Mouse (Mus musculus): ENCODE results near the gene Uck2. TPM values are rescaled to one million over a fixed set of nuclear protein-coding genes. Genes with fewer than 3 reads are reported as not detected.

The Uck2 gene
- total and polyA plus RNA-seq, 3 experiments = 191 to 643 (median 290) TPM

GRCm38 (mm10) chr1:167242191-167242681, 42.9 kb downstream of the Uck2 start:
- Histone ChIP-seq H3K9me3 (replicated peaks; ENCODE audit: insufficient read depth, low read length) (no peaks in the 10 kb centered on the region), H3K36me3 (ENCODE audit: control insufficient read depth in 1 of 2, insufficient read depth in 2 of 2, low read length in 2 of 2) (peaks cover 0 to 21% of the 10 kb centered on the region in 2 experiments; a peak in 3 of 4 replicates), H3K4me3 (ENCODE audit: control insufficient read depth in 1 of 2, insufficient read depth in 1 of 2, low read depth in 2 of 2, low read length in 2 of 2) (no peak overlapping the region), H3K27ac (ENCODE audit: control insufficient read depth, low read depth, low read length) (no peak overlapping the region), H3K27me3 (ENCODE audit: control insufficient read depth in 1 of 2, insufficient read depth in 2 of 2, low read length in 2 of 2) (no peaks in the 10 kb centered on the region), H3K79me2 (ENCODE audit: control insufficient read depth, insufficient read depth, low read length, poor library complexity) (peaks cover 84% of the 10 kb centered on the region), H3K4me1 (ENCODE audit: control insufficient read depth in 1 of 2, insufficient read depth in 2 of 2, low read length in 2 of 2) (peaks cover 11 to 25% of the 10 kb centered on the region in 2 experiments), H3K9ac (ENCODE audit: control insufficient read depth, low read depth, low read length, poor library complexity, severe bottlenecking) (no peak overlapping the region)
- TF ChIP-seq MAFK (IDR thresholded peaks at IDR 0.05; ENCODE audit: borderline replicate concordance, low read depth, low read length) (no peak), RAD21 (IDR thresholded peaks at IDR 0.05; ENCODE audit: low read depth, low read length) (no peak), TCF12 (IDR thresholded peaks at IDR 0.05; ENCODE audit: low read depth, low read length) (no peak), SIN3A (IDR thresholded peaks at IDR 0.05; ENCODE audit: low read length) (no peak), TBP (IDR thresholded peaks at IDR 0.05; ENCODE audit: low read depth, low read length) (no peak), EP300 (IDR thresholded peaks at IDR 0.05; ENCODE audit: low read depth in 1 of 2, low read length in 2 of 2) (no peak), SMC3 (IDR thresholded peaks at IDR 0.05; ENCODE audit: low read depth, low read length) (no peak), POLR2AphosphoS2 (IDR thresholded peaks at IDR 0.05; ENCODE audit: low read length) (no peak)
- DNase-seq (ENCODE audit: low read depth, low spot score) = peak; percentile 32

DNA sequence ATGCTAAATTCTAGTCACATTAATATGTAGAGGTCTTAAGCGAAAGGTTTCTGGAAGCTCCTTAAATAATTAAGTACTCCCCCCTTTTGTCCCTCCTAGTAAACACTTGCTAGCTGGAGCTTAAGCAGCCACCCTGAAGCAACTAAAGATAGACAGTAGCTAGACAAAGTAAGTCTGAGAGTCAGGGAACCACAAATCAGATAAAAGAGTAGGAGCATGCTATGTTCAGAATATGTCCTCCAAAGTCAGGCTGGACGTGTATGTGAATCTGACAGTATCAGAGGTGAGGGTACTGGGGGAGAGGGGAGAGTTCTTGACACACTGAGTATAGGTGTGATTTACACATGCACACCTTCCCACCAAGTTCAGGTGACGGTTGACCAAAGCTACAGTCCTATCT, 43.6 kb downstream of the Uck2 start:
- Histone ChIP-seq H3K9me3 (replicated peaks; ENCODE audit: insufficient read depth, low read length) (no peaks in the 10 kb centered on the region), H3K4me1 (ENCODE audit: control insufficient read depth in 1 of 2, insufficient read depth in 2 of 2, low read length in 2 of 2) (peaks cover 10 to 19% of the 10 kb centered on the region in 2 experiments), H3K9ac (ENCODE audit: control insufficient read depth, low read depth, low read length, poor library complexity, severe bottlenecking) (no peak overlapping the region), H3K27me3 (ENCODE audit: control insufficient read depth in 1 of 2, insufficient read depth in 2 of 2, low read length in 2 of 2) (no peaks in the 10 kb centered on the region), H3K4me3 (ENCODE audit: control insufficient read depth in 1 of 2, insufficient read depth in 1 of 2, low read depth in 2 of 2, low read length in 2 of 2) (no peak overlapping the region), H3K79me2 (ENCODE audit: control insufficient read depth, insufficient read depth, low read length, poor library complexity) (peaks cover 79% of the 10 kb centered on the region), H3K27ac (ENCODE audit: control insufficient read depth, low read depth, low read length) (no peak overlapping the region), H3K36me3 (ENCODE audit: control insufficient read depth in 1 of 2, insufficient read depth in 2 of 2, low read length in 2 of 2) (peaks cover 2 to 16% of the 10 kb centered on the region in 2 experiments)
- peak; percentile 53 for DNase-seq (ENCODE audit: low read depth, low spot score)
- TF ChIP-seq CHD2 (IDR thresholded peaks at IDR 0.05; ENCODE audit: low read length) (no peak), BHLHE40 (IDR thresholded peaks at IDR 0.05; ENCODE audit: borderline replicate concordance, low read depth, low read length) (no peak), GATA1 (IDR thresholded peaks at IDR 0.05; ENCODE audit: low read depth, low read length) (peak; percentile 72), MEF2A (IDR thresholded peaks at IDR 0.05; ENCODE audit: extremely low read depth, insufficient replicate concordance, low read depth, low read length, poor library complexity, severe bottlenecking) (no peak)

- Histone ChIP-seq H3K27me3 (ENCODE audit: control insufficient read depth in 1 of 2, insufficient read depth in 2 of 2, low read length in 2 of 2) (no peaks in the 10 kb centered on the region), H3K4me3 (ENCODE audit: control insufficient read depth in 1 of 2, insufficient read depth in 1 of 2, low read depth in 2 of 2, low read length in 2 of 2) (no peak overlapping the region), H3K27ac (ENCODE audit: control insufficient read depth, low read depth, low read length) (no peak overlapping the region), H3K79me2 (ENCODE audit: control insufficient read depth, insufficient read depth, low read length, poor library complexity) (peaks cover 71% of the 10 kb centered on the region), H3K9ac (ENCODE audit: control insufficient read depth, low read depth, low read length, poor library complexity, severe bottlenecking) (no peak overlapping the region), H3K9me3 (replicated peaks; ENCODE audit: insufficient read depth, low read length) (no peaks in the 10 kb centered on the region), H3K4me1 (ENCODE audit: control insufficient read depth in 1 of 2, insufficient read depth in 2 of 2, low read length in 2 of 2) (peaks cover 5 to 11% of the 10 kb centered on the region in 2 experiments), H3K36me3 (ENCODE audit: control insufficient read depth in 1 of 2, insufficient read depth in 2 of 2, low read length in 2 of 2) (peaks cover 7 to 8% of the 10 kb centered on the region in 2 experiments)
- no peak for TF ChIP-seq HCFC1 (IDR thresholded peaks at IDR 0.05; ENCODE audit: low read depth, low read length)
- TF ChIP-seq POLR2AphosphoS2 (IDR thresholded peaks at IDR 0.05; ENCODE audit: low read length) = no peak
- DNase-seq (ENCODE audit: low read depth, low spot score) = no peak
Measured at GRCm38 (mm10) chr1:167240361-167240760, 44.8 kb downstream of the Uck2 start.
